Mouse (Mus musculus) liver, postnatal 0 days (tissue): ENCODE results near the gene Rnps1.

Experiments
- CTCF ChIP-seq: sonication (generic); IDR thresholded peaks from 2 replicates; pipeline ENCODE4 v1.5.1; 2016; ENCODE audit warnings: antibody characterized with exemption, low read depth
- EP300 ChIP-seq: IDR thresholded peaks from 2 replicates; pipeline ENCODE4 v1.6.1; 2016; ENCODE audit warnings: antibody characterized with exemption, low read depth, mild to moderate bottlenecking

DNA sequence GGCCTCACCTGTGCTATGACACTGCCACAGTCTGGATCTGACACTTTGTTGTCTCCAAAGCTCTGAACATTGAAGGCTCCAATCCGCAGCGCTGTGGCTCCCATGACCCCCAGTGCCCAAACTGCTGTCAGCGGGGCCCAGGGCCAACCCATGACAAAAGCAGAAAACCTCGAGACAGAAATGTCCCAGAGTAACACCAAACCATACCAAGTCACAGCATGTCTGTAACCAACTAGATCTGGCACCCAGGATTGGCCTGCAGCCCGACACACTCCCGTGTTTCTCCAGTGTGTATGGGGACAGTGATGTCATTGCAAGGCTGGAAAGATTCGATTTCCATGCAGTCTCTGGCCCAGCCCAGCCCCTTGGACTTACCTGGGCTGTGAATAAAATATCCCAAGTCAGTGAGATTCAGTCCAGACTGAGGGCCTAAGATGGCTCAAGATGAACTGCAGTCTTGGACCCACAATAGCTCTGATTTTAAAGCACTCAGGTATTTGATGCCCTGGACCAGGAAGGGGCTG is 28.3 kb downstream of the Rnps1 start, which contains the start of gene Dnase1l2:
- TF ChIP-seq CTCF (no peak), EP300 (no peak)
